Mouse (Mus musculus) hindbrain, embryonic 13.5 days (tissue): ENCODE results near the gene Cps1. TPM values are rescaled to one million over a fixed set of nuclear protein-coding genes. Genes with fewer than 3 reads are reported as not detected.

ENCODE experiments used
- ATAC-seq: fragments of 200-750 bp; cut with Nextera tagmentation; 2 replicates; pipeline ENCODE4 v1.8.0; 2017; ENCODE audit warnings: moderate TSS enrichment; ENCODE audit not compliant: low FRiP score
- H3K27ac ChIP-seq: fragments of 300-500 bp; sonication (generic); 2 replicates; pipeline ENCODE4 v1.5.1; 2015; ENCODE audit warnings: inconsistent platforms, mild to moderate bottlenecking, moderate library complexity
- H3K27me3 ChIP-seq: fragments of 300-500 bp; sonication (generic); 2 replicates; pipeline ENCODE4 v1.6.1; 2015; ENCODE audit warnings: mild to moderate bottlenecking, inconsistent platforms
- H3K36me3 ChIP-seq: fragments of 300-500 bp; sonication (generic); 2 replicates; pipeline ENCODE4 v1.6.1; 2015; ENCODE audit warnings: mild to moderate bottlenecking, inconsistent platforms
- H3K4me1 ChIP-seq: fragments of 300-500 bp; sonication (generic); replicated peaks from 2 replicates; pipeline ENCODE4 v1.6.1; 2015; ENCODE audit warnings: inconsistent platforms
- H3K4me2 ChIP-seq: fragments of 300-500 bp; sonication (generic); 2 replicates; pipeline ENCODE4 v1.6.1; 2015; ENCODE audit warnings: inconsistent platforms, mild to moderate bottlenecking, moderate library complexity
- H3K4me3 ChIP-seq: fragments of 300-500 bp; sonication (generic); 2 replicates; pipeline ENCODE4 v1.5.1; 2015; ENCODE audit warnings: mild to moderate bottlenecking, inconsistent platforms
- H3K9ac ChIP-seq: fragments of 300-500 bp; sonication (generic); 2 replicates; pipeline ENCODE4 v1.6.1; 2015; ENCODE audit warnings: mild to moderate bottlenecking, inconsistent platforms
- H3K9me3 ChIP-seq: fragments of 300-500 bp; sonication (generic); 2 replicates; pipeline ENCODE4 v1.6.1; 2016; ENCODE audit warnings: inconsistent platforms
- WGBS: fragments of 180-500 bp; shearing (Covaris S2); methylation state at CpG from one replicate; pipeline ENCODE4 v1.1.7; 2015; 5-methylcytosine and 5-hydroxymethylcytosine counted together
- polyA plus RNA-seq: library from polyadenylated mRNA; unstranded; fragments of >200 nt; fragmentation: Nextera tagmentation; extraction: Ambion mirVana; gene quantifications from 2 replicates; pipeline ENCODE4 v1.2.1, GENCODE M21; 2015

Cps1 gene
- polyA plus RNA-seq = 0.16 and 0.22 TPM in 2 replicates

DNA sequence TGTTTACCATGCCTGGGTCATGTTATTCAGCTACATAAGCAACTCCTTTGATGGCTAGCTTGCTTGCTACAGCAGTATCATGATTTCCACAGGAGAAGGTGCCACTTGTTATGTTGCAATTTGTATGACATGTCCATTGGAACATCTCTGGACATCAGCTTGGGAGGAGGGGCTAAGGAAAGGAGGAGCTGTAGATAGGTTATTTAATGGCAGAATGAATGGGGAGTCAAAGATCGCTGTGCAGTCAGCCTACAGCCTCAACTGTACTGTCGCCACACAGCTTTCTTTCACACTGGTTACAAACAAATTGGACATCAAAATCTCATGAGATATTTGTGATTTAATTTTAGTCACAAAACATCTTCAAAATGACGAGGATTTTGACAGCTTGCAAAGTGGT is at the start of gene Cps1:
Gene Cps1 (plus strand): TSS at position 230 of the 400 bp plus-strand sequence.
- no peak within 1 kb of the TSS for H3K9ac ChIP-seq
- 87% methylated on average over 3 of the region's 3 CpGs for WGBS
- no peak within 1 kb of the TSS for H3K27ac ChIP-seq
- H3K9me3 ChIP-seq = no peaks in the 10 kb centered on the region
- no peak for ATAC-seq
- H3K27me3 ChIP-seq = no peaks in the 10 kb centered on the region
- H3K4me3 ChIP-seq = no peak within 1 kb of the TSS
- H3K4me1 ChIP-seq = no peaks in the 10 kb centered on the region
- no peaks in the 10 kb centered on the region for H3K36me3 ChIP-seq
- no peak within 1 kb of the TSS for H3K4me2 ChIP-seq

DNA sequence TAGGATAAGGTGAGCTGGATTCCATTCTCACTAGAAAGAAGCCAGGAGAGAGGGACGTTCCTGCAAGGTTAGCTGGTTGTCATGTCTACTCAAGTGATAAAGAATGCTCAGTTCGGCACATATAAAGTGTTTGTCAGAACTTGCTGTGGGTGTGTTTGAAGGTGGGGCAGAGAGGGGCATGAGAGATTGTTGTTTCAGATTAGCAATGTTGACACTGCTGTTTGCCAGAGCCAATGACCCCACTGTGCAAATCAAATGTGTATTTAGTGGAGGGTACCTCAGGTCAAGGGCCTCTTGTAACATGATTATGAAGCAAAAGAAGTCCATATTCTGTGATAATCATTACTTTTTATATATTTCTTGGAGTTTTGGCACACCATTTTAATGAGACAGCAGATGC is 45.1 kb upstream of the Cps1 start:
- H3K4me1 ChIP-seq = no peaks in the 10 kb centered on the region
- H3K9me3 ChIP-seq = no peaks in the 10 kb centered on the region
- no peak overlapping the region for H3K4me3 ChIP-seq
- 88% methylated on average over 2 of the region's 2 CpGs for WGBS
- no peak overlapping the region for H3K4me2 ChIP-seq
- no peak overlapping the region for H3K27ac ChIP-seq
- H3K27me3 ChIP-seq = no peaks in the 10 kb centered on the region
- no peak for ATAC-seq
- no peak overlapping the region for H3K9ac ChIP-seq
- H3K36me3 ChIP-seq = no peaks in the 10 kb centered on the region

DNA sequence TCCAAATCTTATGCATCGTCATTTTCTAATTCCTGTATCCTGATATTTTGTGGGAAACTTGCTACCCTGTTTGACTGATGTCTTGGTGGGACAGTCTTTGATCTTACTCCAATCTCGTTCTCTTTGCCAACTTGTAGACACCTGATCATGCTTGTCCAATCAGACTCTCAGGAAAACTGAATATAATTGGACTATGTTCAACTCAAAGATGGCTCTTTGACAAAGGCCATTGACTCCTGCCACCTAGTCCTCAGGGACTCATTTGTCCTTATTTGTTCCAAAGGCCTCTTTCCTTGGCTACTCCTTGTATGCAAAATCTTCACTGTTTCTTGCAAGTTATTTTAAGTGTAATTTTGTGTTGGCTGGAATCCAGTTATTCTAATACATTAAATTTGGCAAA is 44.2 kb upstream of the Cps1 start:
- no peak overlapping the region for H3K27ac ChIP-seq
- no peak for ATAC-seq
- H3K4me3 ChIP-seq = no peak overlapping the region
- no peaks in the 10 kb centered on the region for H3K36me3 ChIP-seq
- no peak overlapping the region for H3K4me2 ChIP-seq
- H3K9ac ChIP-seq = no peak overlapping the region
- H3K27me3 ChIP-seq = no peaks in the 10 kb centered on the region
- no peaks in the 10 kb centered on the region for H3K9me3 ChIP-seq
- H3K4me1 ChIP-seq = no peaks in the 10 kb centered on the region
- whole genome bisulfite sequencing = 85% methylated on average over 2 of the region's 2 CpGs

DNA sequence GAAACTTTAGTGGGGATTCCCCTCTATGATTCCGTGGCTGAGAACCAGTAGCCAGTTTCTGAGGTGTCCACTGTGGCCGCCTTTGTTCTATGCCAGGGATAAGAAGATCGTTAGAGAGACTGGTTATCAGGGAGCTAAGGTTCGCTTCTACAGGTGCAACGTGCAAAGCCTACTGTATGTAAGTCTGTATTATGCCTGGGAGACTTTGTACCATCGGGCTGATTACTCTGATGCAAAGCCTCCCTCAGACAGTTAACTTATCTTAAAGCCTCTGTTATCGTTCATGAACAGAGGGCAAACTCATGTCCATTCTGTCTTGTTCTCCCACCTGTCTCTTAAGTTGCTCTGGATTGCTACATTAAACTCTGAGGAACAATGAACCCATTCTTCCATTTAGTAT is 43.7 kb upstream of the Cps1 start:
- Histone ChIP-seq H3K4me1 (no peaks in the 10 kb centered on the region), H3K4me3 (no peak overlapping the region), H3K9ac (no peak overlapping the region), H3K36me3 (no peaks in the 10 kb centered on the region), H3K9me3 (no peaks in the 10 kb centered on the region), H3K4me2 (no peak overlapping the region), H3K27me3 (no peaks in the 10 kb centered on the region), H3K27ac (no peak overlapping the region)
- no peak for ATAC-seq
- 88% methylated on average over 7 of the region's 7 CpGs for WGBS

DNA sequence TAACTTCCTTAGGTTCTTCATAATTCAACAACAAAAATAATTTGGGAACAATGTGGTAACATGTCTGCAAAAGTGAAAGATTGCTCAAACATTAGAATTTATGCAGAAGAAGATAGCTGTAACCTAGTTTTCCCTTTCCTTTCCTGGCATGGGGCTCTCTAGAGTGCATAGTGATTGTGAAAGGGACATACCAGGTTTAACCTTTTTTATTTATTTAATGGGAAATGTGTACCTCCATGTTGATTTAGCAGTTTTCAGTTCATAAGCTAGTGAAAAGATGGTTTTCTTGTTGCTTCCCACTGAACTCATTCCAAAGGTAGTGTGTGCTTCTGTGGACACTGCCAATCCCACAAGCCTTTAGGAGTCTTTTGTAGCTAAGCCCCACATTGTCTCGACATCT is 30.4 kb upstream of the Cps1 start:
- no peak overlapping the region for H3K4me2 ChIP-seq
- H3K9me3 ChIP-seq = no peaks in the 10 kb centered on the region
- no peak overlapping the region for H3K4me3 ChIP-seq
- H3K36me3 ChIP-seq = no peaks in the 10 kb centered on the region
- H3K27me3 ChIP-seq = no peaks in the 10 kb centered on the region
- no peak overlapping the region for H3K9ac ChIP-seq
- H3K4me1 ChIP-seq = no peaks in the 10 kb centered on the region
- 74% methylated on average over 1 of the region's 1 CpGs for WGBS
- no peak for ATAC-seq
- no peak overlapping the region for H3K27ac ChIP-seq

DNA sequence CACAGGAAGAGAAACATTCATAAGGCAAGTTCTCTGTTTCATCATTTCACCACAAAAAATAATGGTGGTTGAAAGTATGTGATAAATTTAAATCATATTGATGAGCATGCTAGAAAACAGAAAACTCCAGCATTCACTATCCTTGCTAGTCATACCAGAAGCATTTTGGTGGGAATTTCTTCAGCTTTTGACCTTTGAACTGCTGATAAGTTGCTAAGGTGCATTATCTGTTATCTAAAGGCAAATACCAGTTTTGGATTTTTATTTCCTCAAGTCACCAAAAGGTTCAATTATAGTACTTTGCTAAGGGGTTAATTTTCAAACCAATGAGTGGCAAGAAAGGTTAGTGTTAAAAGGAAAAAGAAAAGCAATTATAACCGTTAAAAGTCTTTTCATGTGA is 23.6 kb upstream of the Cps1 start:
- Histone ChIP-seq H3K4me2 (no peak overlapping the region), H3K36me3 (no peaks in the 10 kb centered on the region), H3K27me3 (no peaks in the 10 kb centered on the region), H3K9ac (no peak overlapping the region), H3K9me3 (no peaks in the 10 kb centered on the region), H3K27ac (no peak overlapping the region), H3K4me3 (no peak overlapping the region), H3K4me1 (no peaks in the 10 kb centered on the region)
- ATAC-seq = no peak
- WGBS = 87% methylated on average over 1 of the region's 1 CpGs

DNA sequence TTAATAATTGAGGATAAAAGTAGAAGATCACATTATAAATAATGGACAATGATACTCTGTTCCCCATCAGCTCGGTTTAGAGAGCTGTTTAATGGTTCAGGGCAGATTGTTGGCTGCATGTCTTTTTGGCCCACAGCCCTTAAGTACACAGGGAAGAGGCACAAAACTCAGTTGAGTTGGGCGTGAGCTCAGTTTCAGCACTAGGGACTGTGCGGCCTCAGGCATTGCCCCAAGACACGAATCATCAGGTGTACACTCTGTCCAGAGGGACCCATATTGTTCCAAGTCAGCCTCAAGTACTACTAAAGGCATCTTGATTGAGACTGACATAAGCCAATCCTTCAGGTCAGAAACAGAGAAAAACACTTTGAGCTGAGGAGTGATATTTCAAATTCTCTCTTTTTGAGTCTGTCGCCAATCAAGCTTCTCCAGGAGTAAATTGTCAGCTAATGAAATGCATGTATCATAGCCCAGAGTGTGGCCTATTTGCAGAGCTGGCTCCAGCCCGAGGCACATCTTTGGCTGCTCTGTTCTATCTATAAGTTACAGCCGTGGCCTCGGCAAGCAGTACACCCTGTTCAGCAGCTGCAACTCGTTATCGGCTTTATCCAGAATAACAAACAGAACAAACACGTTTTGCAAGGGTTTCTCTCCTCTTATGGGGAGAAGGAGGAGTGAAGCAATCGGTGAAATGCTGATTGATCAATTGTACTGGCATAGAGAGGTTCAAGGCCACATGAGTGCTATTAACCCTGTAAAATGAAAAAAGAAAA is 19.2 kb upstream of the Cps1 start:
- 76% methylated on average over 12 of the region's 12 CpGs for WGBS
- no peaks in the 10 kb centered on the region for H3K27me3 ChIP-seq
- no peaks in the 10 kb centered on the region for H3K36me3 ChIP-seq
- no peak overlapping the region for H3K27ac ChIP-seq
- ATAC-seq = no peak
- H3K4me3 ChIP-seq = no peak overlapping the region
- H3K9me3 ChIP-seq = no peaks in the 10 kb centered on the region
- H3K4me2 ChIP-seq = no peak overlapping the region
- H3K4me1 ChIP-seq = no peaks in the 10 kb centered on the region
- no peak overlapping the region for H3K9ac ChIP-seq

DNA sequence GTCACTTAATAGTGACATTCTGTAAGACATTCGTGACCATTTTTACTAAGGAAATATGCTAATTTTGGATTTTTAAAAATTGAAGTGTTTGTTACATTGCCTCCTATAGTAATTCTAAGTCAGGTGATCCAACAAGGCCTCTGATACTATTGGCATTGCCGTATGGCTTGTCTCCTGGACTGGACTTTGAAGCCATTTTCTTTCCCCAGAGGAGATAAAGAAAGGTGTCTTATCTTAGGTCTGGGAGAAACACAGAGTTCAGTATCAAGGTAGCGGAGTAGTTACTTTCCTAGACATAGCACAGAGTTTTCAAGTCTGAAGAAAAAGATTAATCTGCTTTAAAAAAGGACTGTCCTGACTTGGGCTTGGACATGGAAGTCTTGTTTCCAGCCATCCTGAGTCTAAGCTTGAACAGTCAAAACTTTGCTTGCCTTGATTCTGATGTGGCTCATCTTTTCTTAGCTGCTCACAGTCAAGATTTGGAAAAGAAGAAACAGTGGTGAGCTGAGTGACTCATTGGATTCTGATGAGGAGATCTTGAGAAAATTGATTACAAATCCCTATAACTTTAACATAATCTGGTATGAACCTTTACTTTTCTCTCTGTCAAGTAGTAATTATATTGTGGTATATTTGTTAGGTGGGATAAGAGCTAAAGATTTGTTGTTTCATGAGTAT is 11.1 kb upstream of the Cps1 start:
- no peaks in the 10 kb centered on the region for H3K4me1 ChIP-seq
- no peak for ATAC-seq
- no peaks in the 10 kb centered on the region for H3K36me3 ChIP-seq
- 95% methylated on average over 3 of the region's 3 CpGs for WGBS
- H3K9me3 ChIP-seq = no peaks in the 10 kb centered on the region
- H3K4me3 ChIP-seq = no peak overlapping the region
- H3K9ac ChIP-seq = no peak overlapping the region
- H3K27ac ChIP-seq = no peak overlapping the region
- no peaks in the 10 kb centered on the region for H3K27me3 ChIP-seq
- no peak overlapping the region for H3K4me2 ChIP-seq

DNA sequence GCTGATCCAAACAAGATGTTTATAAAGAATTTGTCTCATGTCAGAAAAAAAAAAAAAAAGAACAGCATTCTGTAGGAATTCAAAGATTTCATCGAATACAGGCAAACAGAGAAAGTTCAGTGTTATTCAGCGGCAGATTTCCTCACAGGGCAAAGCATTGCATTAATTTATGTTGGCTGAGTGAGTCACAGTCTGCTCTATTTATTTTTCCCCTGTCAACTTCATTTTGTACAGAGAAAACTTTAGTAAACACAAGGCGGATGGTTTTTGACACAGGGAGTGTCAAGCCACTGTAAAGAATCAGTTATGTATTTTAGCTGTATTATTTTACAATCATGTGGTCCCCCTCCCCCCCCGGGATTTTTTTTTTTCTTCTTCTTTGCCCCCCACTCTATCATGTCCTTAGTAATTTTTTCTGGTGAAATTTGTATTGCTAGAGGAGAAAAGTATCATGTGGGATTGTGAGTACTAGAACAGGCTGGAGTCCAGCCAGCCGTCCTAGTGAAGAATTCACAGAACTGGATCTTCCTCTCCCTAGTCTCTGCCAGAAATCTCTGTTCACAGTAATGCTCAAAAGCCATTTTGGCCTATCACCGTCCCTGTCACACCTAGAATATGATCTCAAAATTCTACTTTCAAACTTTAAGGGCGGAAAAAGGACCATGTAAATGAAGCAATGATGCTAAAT is 9.3 kb upstream of the Cps1 start:
- Histone ChIP-seq H3K27me3 (no peaks in the 10 kb centered on the region), H3K4me2 (no peak overlapping the region), H3K4me1 (no peaks in the 10 kb centered on the region), H3K27ac (no peak overlapping the region), H3K9me3 (no peaks in the 10 kb centered on the region), H3K9ac (no peak overlapping the region), H3K36me3 (no peaks in the 10 kb centered on the region), H3K4me3 (no peak overlapping the region)
- no peak for ATAC-seq
- 86% methylated on average over 7 of the region's 7 CpGs for WGBS

DNA sequence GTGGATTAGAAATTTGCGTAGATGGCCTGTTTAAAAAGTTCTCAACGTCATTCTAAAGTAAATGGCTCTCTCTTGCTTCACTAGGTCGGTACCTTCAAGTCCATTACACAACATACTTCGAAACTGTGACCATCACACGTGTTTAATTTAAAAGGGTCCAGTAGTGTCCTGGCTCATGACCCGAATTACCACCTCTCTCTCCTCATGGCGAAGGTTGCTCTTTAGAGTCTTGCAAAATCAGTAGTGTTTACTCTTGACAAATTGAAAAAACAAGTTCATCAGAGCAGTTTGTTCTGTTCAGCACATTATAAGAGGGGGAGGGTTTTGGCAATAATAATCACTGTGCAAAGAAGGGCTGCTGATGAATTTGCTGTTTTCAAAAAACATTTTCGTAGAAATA is 6.3 kb upstream of the Cps1 start:
- H3K9ac ChIP-seq = no peak overlapping the region
- H3K9me3 ChIP-seq = no peaks in the 10 kb centered on the region
- H3K27ac ChIP-seq = no peak overlapping the region
- no peaks in the 10 kb centered on the region for H3K4me1 ChIP-seq
- H3K27me3 ChIP-seq = no peaks in the 10 kb centered on the region
- WGBS = 88% methylated on average over 8 of the region's 8 CpGs
- no peak for ATAC-seq
- no peak overlapping the region for H3K4me3 ChIP-seq
- H3K36me3 ChIP-seq = no peaks in the 10 kb centered on the region
- H3K4me2 ChIP-seq = no peak overlapping the region

DNA sequence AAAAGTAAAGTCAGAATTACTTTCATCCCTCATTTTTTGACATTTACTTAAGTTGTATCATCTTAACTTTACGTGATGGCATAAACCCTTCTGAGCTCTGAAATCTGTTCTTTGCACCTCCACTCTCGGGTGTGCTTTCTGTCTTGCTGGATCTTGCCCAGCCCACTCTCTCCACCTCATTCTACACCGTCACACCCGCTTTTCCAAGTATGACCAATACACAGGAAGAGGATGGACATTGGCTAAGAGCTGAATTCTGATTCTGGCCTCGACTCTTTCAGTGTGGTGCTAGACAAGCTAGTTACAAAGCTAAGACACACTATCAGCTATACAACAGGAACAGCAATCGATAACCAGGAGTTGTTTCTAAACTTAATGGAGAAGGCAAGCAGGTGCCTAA is 5.0 kb upstream of the Cps1 start:
- Histone ChIP-seq H3K27ac (no peak overlapping the region), H3K4me2 (no peak overlapping the region), H3K9ac (no peak overlapping the region), H3K4me1 (no peaks in the 10 kb centered on the region), H3K4me3 (no peak overlapping the region), H3K36me3 (no peaks in the 10 kb centered on the region), H3K9me3 (no peaks in the 10 kb centered on the region), H3K27me3 (no peaks in the 10 kb centered on the region)
- WGBS = 92% methylated on average over 6 of the region's 6 CpGs
- ATAC-seq = no peak

DNA sequence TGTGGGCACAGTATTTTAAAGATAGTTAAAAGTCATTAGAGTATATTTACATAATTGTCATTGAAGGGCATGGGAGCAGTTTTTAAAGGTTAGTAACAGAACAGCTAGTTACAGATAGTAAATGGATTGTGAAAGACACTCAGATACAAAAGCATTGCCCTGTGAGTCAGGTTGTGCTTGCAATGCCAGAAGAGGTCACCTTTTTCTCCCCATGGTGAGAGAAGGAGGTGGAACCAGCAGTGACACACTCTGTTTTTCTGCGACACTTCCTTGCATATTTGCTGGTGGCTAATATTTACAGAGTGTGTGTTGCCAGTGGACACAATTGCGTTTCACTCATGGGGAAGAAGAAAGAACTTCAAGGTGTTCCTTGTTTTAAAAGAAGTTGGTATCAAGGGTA is 2.6 kb downstream of the Cps1 start:
- Histone ChIP-seq H3K36me3 (no peaks in the 10 kb centered on the region), H3K27ac (no peak overlapping the region), H3K4me3 (no peak overlapping the region), H3K9ac (no peak overlapping the region), H3K4me1 (no peaks in the 10 kb centered on the region), H3K27me3 (no peaks in the 10 kb centered on the region), H3K4me2 (no peak overlapping the region), H3K9me3 (no peaks in the 10 kb centered on the region)
- no peak for ATAC-seq
- WGBS = 97% methylated on average over 2 of the region's 2 CpGs
